Mouse (Mus musculus) spleen, postnatal 36 days (tissue): ENCODE measurements around the gene Rb1.

Source experiments
- DNase-seq, 2 experiments: peaks; one replicate each; pipeline ENCODE4 v3.0.0; 2022; ENCODE audit warnings: low spot score in 2 of 2, mixed read lengths in 1 of 2

Gene Rb1

GRCm38 (mm10) chr14:73336316-73337080 lies 10.9 kb upstream of the Rb1 start:
- peak; percentile 55 to 56 for DNase-seq

GRCm38 (mm10) chr14:73334926-73335805 lies 9.5 kb upstream of the Rb1 start:
- DNase-seq = peak; percentile 43 to 53

DNA sequence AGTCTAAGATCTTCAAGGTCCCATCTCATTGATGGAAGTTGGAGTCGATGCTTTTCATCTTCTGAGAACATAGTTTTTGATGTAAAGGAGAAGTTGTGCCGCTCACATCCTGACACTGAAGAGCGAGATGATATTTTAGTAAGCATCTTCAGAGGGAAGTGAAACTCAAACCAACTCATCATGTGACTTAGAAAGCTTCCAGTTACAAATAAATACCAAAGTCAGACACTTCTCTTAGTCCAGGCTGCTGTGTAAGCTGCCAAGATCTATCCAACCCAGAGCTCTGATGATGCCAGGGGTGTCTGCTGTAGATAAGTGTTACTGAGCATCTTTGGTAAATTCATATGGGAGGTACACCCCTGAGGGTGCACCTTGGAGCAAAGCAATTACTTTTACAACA lies 8.3 kb upstream of the Rb1 start:
- peak; percentile 59 to 70 for DNase-seq

DNA sequence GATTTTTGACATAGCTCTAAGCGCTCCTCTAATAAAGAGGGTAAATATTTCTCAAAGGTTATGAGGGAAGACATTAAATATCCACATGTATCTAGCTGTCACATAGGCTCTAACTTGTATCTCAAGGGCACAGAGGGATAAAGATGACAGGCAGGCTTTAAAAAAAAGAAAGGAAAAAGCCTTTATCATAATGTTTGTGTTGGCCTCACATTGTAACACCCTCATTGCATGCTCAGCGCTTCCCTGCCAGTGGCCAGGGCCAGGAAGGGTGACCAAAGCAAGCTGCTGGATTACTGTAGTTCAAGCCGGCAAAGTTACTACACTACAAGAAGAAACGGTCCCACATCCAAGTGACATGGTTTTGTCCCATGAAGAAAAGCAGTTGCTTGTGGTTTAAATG lies 5.8 kb upstream of the Rb1 start:
- no peak for DNase-seq

DNA sequence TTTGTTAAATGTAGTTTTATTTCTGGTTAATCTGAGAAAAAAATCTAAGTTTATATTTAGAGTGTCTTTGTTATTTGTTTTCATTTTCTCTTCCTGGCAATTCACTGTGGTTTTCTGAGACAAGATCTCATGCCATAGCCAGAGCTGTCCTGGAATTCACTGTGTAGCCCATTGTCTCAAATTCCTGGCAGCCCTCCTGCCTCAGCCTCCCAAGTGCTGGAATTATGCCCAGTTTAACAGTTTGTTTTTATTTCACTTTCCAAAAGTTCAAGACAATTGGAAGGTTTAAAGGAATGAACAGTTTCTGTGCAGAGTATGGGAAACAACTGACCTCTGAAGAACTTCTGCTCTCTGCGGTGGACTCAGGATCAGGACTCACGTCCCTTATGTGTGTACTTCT lies 4.2 kb upstream of the Rb1 start:
- no peak for DNase-seq

- DNase-seq = no peak
These were observed 889 bp upstream of the Rb1 start for GRCm38 (mm10) chr14:73326511-73326910.

- peak; percentile 45 to 56 for DNase-seq
These were observed 777 bp downstream of the Rb1 start for GRCm38 (mm10) chr14:73324634-73325455.

GRCm38 (mm10) chr14:73323965-73324364 lies 1.7 kb downstream of the Rb1 start:
- DNase-seq = no peak

DNA sequence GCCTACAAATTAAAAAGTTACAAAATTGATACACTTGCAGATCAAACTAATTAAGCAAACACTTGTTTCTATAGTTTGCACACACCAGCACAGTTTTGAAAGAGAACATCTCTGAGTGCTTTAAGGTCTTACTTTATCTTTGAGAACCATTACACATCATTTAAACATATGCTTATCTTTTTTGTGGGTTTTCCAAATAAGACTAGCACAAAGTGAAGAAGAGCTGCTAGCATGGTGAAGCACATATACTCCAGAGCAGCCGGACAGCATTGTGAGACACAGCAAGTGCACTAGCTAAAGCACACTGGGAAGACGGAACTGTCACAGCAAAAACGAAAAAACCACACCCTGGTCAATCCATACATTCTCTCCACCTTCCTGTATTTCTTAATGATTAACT lies 3.5 kb downstream of the Rb1 start:
- no peak for DNase-seq

DNA sequence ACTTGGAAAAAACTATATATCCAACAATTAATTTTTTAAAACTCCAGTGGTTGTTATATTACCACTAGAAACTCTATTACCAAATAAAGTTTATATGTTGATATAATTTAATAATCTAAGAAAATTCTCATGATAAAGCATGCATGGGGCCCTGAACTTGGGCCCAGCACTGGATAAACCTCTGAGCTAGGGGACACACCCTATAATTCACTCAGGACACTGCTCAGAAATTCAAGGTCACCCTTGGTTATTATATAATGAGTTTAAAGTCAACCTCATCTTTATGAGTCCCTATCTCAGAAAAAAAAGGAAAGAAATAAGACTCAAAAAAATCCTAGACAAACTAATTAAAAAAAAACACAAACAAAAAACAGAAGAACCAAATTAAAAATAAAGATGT lies 8.7 kb downstream of the Rb1 start:
- no peak for DNase-seq

DNA sequence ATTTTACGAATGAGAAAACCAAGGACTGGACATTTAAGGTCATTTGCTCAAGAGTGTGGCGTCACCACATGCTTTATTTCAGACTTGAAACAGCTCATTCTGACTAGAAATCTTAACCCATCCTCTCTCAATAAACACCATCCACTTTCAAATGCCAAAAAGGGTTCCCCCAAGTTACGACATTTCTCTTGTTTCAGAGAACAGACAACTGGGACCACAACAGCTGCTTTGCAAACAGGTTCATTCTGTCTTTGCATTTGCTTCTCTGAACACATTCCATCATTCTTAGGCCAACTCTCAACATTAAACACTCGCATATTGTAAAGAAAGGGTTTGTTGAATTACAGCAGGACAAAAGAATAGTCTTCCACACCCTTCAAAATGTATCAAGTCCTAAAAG lies 11.8 kb downstream of the Rb1 start:
- no peak for DNase-seq

- DNase-seq = no peak
These were observed 12.2 kb downstream of the Rb1 start for GRCm38 (mm10) chr14:73313396-73313795.

DNA sequence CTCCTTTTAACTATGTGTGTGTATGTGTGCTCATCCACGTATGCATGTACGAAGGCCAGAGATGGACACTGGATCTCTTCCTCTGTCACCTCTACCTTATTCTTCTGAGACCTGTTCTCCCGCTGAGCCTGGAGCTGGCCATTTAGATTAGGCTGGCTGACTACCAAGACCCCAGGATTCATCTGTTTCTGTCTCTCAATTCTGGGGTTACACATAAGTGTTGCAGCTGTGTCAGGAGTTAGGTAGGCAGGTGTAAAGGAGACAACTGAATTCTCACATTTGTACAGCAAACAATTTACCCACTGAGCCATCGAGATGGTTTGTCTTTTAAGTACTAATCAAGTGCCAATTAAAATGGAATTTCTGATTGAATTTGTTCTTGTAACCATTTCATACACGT lies 12.7 kb downstream of the Rb1 start:
- DNase-seq = no peak

DNA sequence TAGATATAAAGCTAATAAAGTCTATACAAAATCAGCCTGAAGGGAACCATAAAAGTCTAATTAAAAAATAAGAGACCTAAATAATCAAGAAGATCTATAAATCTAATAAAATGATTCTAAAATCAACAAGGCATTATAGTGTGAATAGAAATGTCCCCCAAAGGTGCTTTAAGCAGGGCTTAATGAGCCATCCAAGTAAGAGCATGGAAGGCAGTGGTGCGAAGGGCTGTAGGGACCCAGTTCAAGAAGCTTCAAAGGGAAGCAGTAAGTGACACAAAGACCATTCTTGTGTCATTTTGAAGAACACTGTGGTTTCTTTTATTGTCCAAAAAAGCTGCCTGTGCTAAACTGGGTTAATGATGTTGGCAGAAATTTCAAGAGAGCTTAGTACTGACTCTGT lies 18.1 kb downstream of the Rb1 start:
- no peak for DNase-seq

GRCm38 (mm10) chr14:73303193-73303592 lies 22.4 kb downstream of the Rb1 start:
- DNase-seq = peak; percentile 36 to 50

GRCm38 (mm10) chr14:73301856-73302255 lies 23.8 kb downstream of the Rb1 start:
- no peak for DNase-seq

- DNase-seq = no peak
These were observed 30.1 kb downstream of the Rb1 start for GRCm38 (mm10) chr14:73295512-73295911.

GRCm38 (mm10) chr14:73293616-73294015 lies 32.0 kb downstream of the Rb1 start:
- no peak for DNase-seq

GRCm38 (mm10) chr14:73292434-73292833 lies 33.2 kb downstream of the Rb1 start:
- DNase-seq = no peak

- DNase-seq = no peak
These were observed 35.7 kb downstream of the Rb1 start for GRCm38 (mm10) chr14:73289915-73290314.

- no peak for DNase-seq
These were observed 44.6 kb downstream of the Rb1 start for GRCm38 (mm10) chr14:73280996-73281395.

GRCm38 (mm10) chr14:73279096-73279495 lies 46.5 kb downstream of the Rb1 start:
- DNase-seq = no peak
